Mouse (Mus musculus) spleen, adult 2 months (tissue): ENCODE measurements around the gene Snx8. TPM values are rescaled to one million over a fixed set of nuclear protein-coding genes. Genes with fewer than 3 reads are reported as not detected.
A peak's percentile ranks its signal among the peaks of the same experiment; 100 is the strongest.

Source experiments
- DNase-seq, 2 experiments: peaks; one replicate each; pipeline versions ENCODE4 v3.0.0 to v3.0.0-alpha.2; 2012 to 2021; ENCODE audit warnings: low spot score in 2 of 2, low read depth in 1 of 2
- H3K27ac ChIP-seq: fragments of 200-500 bp; 2 replicates; pipeline ENCODE4 v1.5.1; 2012; ENCODE audit warnings: low read length, inconsistent platforms; ENCODE audit not compliant: insufficient read depth
- H3K27me3 ChIP-seq: fragments of 200-500 bp; 2 replicates; pipeline ENCODE4 v1.6.1; 2012; ENCODE audit warnings: mild to moderate bottlenecking, moderate library complexity, low read length, inconsistent platforms; ENCODE audit not compliant: control insufficient read depth, insufficient read depth
- H3K36me3 ChIP-seq: fragments of 200-500 bp; 2 replicates; pipeline ENCODE4 v1.6.1; 2012; ENCODE audit warnings: mild to moderate bottlenecking, low read length, inconsistent platforms; ENCODE audit not compliant: control insufficient read depth, insufficient read depth
- H3K4me1 ChIP-seq: fragments of 200-500 bp; 2 replicates; pipeline ENCODE4 v1.6.1; 2011; ENCODE audit warnings: inconsistent platforms; ENCODE audit not compliant: control insufficient read depth, insufficient read depth, insufficient read length
- H3K4me3 ChIP-seq: fragments of 200-500 bp; 2 replicates; pipeline ENCODE4 v1.5.1; 2011; ENCODE audit warnings: mild to moderate bottlenecking, inconsistent platforms; ENCODE audit not compliant: insufficient read depth, insufficient read length; ENCODE audit errors: extremely low read depth
- CTCF ChIP-seq: fragments of 200-500 bp; IDR thresholded peaks from 2 replicates; pipeline ENCODE4 v1.5.1; 2011; ENCODE audit warnings: mild to moderate bottlenecking, inconsistent platforms; ENCODE audit not compliant: insufficient read depth, insufficient read length, insufficient replicate concordance; ENCODE audit errors: extremely low read depth
- POLR2A ChIP-seq: fragments of 200-500 bp; IDR thresholded peaks from 2 replicates; pipeline ENCODE4 v1.6.1; 2011; ENCODE audit warnings: low read depth, low read length, inconsistent platforms
- WGBS: fragments of 180-500 bp; shearing (Covaris S2); methylation state at CpG from one replicate; pipeline ENCODE4 v1.1.7; 2018; 5-methylcytosine and 5-hydroxymethylcytosine counted together
- polyA plus RNA-seq: library from polyadenylated mRNA; depleted of rRNA; stranded (reverse); fragments of >200 nt; gene quantifications from 2 replicates; pipeline ENCODE4 v1.2.3, GENCODE M21; 2012

The Snx8 gene
- polyA plus RNA-seq, 1 experiment, result 42.3 TPM

DNA sequence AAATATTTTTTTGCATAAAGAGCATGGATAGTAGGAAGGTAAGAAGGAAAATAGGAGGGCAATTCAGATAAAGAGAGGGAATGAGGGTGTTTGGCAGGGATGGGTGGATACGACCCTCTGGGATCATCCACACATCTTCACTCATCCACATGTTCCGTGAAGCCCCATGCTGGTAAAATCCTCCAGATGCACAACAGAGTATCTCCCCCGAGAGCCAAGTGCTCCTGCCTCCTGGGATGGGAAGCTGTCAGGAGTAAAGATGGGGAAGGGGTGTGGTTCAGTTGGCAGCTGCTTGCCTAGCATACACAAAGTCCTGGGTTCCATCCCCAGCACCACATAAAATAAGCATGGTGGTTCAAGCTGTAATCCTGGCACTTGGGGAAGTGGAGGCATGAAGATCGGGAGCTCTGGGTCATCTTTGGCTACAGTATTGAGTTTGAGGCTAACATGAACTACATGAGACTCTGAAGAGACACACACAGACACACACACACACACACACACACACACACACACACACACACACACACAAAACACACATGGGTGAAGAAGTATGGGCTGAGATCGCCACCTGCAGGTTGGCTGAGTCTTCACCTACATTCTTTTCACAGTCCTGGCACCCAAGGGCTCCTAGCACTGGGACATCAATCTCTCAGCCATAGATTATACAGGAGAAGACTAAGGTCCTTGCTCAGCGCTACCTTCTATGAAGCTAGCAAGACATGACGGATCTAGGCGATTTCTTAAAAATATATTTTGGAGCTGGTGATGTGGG, 7.3 kb upstream of the Snx8 start:
- H3K4me1 ChIP-seq, result no peaks in the 10 kb centered on the region
- TF ChIP-seq CTCF (peak; percentile 61; the same call in 1 of the 2 replicates), POLR2A (no peak)
- H3K4me3 ChIP-seq, result no peak overlapping the region
- no peaks in the 10 kb centered on the region for H3K36me3 ChIP-seq
- H3K27ac ChIP-seq, result no peak overlapping the region
- H3K27me3 ChIP-seq, result no peaks in the 10 kb centered on the region
- DNase-seq, result peak in 1 of 2 experiments; percentile 47
- WGBS, result 74% methylated on average over 8 of the region's 8 CpGs

DNA sequence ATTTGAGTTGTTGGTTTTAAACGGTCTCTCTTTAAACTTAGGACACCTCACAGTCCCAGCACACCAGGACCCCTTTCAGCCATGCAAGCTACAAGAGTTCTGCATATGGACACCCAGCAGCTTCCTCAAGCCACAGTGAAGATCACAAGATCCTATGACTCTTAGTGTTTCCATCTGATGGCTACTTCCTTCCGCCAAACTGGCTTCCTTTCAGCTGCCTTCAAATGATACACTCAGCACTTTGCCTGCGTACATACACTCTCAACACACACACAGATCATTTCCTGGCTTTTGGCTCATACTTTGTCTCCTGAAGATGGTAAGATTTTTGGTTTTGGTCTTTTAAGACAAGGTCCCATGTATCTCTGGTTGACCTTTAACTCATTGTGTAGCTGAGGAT, 3.6 kb upstream of the Snx8 start:
- 40% methylated on average over 3 of the region's 3 CpGs for WGBS
- Histone ChIP-seq H3K4me1 (no peaks in the 10 kb centered on the region; the same call in 1 of the 2 replicates), H3K4me3 (no peak overlapping the region), H3K36me3 (no peaks in the 10 kb centered on the region), H3K27ac (no peak overlapping the region), H3K27me3 (no peaks in the 10 kb centered on the region)
- no peak for DNase-seq
- TF ChIP-seq POLR2A (no peak), CTCF (no peak)

DNA sequence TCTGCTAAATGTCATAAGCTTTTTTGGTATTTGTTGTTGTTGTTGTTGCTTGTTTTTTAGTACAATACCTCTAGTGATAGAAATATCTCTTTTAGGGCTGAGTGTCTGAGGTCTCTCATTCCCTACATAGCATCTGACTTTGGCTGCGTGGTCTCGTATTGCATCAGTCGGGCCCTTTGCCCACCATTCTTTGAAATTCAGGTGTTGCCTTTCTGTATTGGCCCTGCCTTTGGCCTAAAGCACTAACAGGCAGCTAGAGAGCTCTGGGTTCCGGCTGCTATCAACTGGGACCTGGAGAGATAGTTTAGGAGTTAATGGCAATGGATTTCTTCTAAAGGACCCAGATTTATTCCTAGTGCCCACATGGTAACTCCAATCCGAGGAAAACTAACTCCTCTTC, 2.9 kb upstream of the Snx8 start:
- no peak for DNase-seq
- WGBS, result 91% methylated on average over 5 of the region's 5 CpGs
- TF ChIP-seq POLR2A (no peak), CTCF (no peak)
- no peaks in the 10 kb centered on the region for H3K27me3 ChIP-seq
- no peaks in the 10 kb centered on the region; the same call in 1 of the 2 replicates for H3K4me1 ChIP-seq
- no peaks in the 10 kb centered on the region for H3K36me3 ChIP-seq
- no peak overlapping the region for H3K27ac ChIP-seq
- no peak overlapping the region for H3K4me3 ChIP-seq

DNA sequence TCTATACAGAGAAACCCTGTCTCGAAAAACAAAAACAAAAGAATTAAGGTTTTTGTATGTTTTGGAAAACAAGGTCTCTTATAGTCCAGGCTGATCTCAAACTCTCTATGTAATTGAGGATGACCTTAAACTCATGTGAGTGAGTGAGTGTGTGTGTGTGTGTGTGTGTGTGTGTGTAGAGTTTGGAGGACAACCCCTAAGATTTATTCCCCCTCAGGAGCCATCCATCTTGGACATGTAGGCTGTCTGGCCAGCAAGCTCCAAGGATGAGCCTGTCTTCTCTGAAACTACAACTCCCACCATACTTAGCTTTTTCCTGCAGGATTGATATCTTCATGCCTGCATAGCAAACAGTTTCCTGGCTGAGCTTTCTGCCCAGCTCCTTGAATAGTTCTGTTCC, 2.4 kb upstream of the Snx8 start:
- Histone ChIP-seq H3K4me1 (no peaks in the 10 kb centered on the region; the same call in 1 of the 2 replicates), H3K36me3 (no peaks in the 10 kb centered on the region), H3K27me3 (no peaks in the 10 kb centered on the region), H3K4me3 (no peak overlapping the region), H3K27ac (no peak overlapping the region)
- TF ChIP-seq POLR2A (no peak), CTCF (no peak)
- WGBS, result 91% methylated on average over 1 of the region's 1 CpGs
- no peak for DNase-seq

DNA sequence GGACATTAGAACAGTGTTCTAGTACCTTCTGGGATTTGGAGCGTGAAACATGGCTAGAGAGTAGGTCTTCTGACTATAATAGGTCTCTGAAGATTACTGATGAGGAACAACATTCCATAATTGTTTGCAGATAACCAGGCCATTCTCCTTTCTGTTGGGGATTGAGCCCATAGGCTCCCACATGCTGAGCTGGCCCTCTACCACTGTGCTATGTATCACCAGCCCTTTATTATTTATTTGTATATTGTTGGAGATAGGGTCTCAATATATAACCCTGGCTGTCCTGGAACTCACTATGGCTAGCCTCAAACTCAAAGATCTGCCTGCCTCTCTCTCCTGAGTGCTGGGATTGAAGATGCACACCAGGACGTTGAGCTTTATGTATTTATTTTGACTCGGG, 585 bp upstream of the Snx8 start:
- DNase-seq, result no peak
- Histone ChIP-seq H3K36me3 (peaks cover 1% of the 10 kb centered on the region; the same call in 1 of the 2 replicates), H3K4me1 (no peaks in the 10 kb centered on the region; the same call in 1 of the 2 replicates), H3K4me3 (no peak overlapping the region), H3K27me3 (no peaks in the 10 kb centered on the region), H3K27ac (no peak overlapping the region)
- 54% methylated on average over 3 of the region's 3 CpGs for WGBS
- no peak for TF ChIP-seq CTCF
- no peak for TF ChIP-seq POLR2A

DNA sequence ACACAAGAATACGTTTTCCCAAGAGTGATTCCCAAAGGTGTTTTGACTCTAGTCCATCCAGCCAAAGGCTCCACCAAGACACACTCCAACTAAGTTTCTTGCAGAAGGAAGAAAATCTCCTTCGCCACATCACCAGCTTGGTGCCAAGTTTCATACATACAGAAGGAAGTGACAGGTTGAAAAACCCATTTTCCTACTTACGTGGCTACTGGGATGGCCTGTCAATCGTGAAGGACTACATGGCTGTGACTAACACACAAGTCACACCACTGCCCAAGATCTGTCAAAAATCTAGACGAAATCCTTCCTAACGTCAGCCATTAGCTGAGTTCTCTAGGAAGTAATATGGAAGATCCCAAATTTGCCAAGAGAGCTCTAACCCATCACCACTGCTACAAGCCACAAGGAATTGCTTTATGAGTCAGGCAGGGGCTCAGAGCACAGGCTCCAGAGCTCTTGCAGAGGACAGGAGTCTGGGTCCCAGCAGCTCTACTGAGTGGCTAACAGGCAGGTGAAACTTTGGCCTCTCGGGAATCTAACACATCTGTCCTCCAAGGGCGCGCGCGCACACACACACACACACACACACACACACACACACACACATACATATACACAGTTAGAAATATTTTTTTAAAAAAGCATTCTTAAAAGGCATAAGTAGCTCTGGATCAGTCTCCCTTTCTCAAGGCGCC, 1.1 kb downstream of the Snx8 start:
- Histone ChIP-seq H3K4me3 (peak overlapping the region; percentile 64), H3K4me1 (peaks cover 6% of the 10 kb centered on the region), H3K36me3 (peaks cover 1% of the 10 kb centered on the region; the same call in 1 of the 2 replicates), H3K27ac (peak overlapping the region; percentile 56), H3K27me3 (no peaks in the 10 kb centered on the region)
- TF ChIP-seq CTCF (no peak), POLR2A (no peak)
- no peak for DNase-seq
- 69% methylated on average over 12 of the region's 12 CpGs for whole genome bisulfite sequencing
